Mouse (Mus musculus): ENCODE data around the gene Primpol. TPM values are rescaled to one million over a fixed set of nuclear protein-coding genes. Genes with fewer than 3 reads are reported as not detected.

Primpol gene
- total RNA-seq (2017) = 33.1 and 45.5 TPM in 2 replicates

GRCm38 (mm10) chr8:46616879-46617689 is at the start of gene Primpol, which contains the start of gene Casp3:
Gene Primpol, minus strand, starts transcription at chr8:46617212.
Gene Casp3, plus strand, starts transcription at chr8:46617291.
- ATAC-seq (replicated peaks in 1 of 2; ENCODE audit: insufficient read depth in 1 of 2, low FRiP score in 2 of 2, low TSS enrichment in 1 of 2, low read depth in 1 of 2, poor library complexity in 2 of 2, severe bottlenecking in 2 of 2) = peak; percentile 87 to 89

GRCm38 (mm10) chr8:46655919-46656318 is 38.9 kb upstream of the Primpol start:
- ATAC-seq (replicated peaks in 1 of 2; ENCODE audit: insufficient read depth in 1 of 2, low FRiP score in 2 of 2, low TSS enrichment in 1 of 2, low read depth in 1 of 2, poor library complexity in 2 of 2, severe bottlenecking in 2 of 2) = no peak

- peak; percentile 67 to 82 for ATAC-seq (replicated peaks in 1 of 2; ENCODE audit: insufficient read depth in 1 of 2, low FRiP score in 2 of 2, low TSS enrichment in 1 of 2, low read depth in 1 of 2, poor library complexity in 2 of 2, severe bottlenecking in 2 of 2)
These were observed 34.9 kb upstream of the Primpol start for GRCm38 (mm10) chr8:46651872-46652271.

- no peak for ATAC-seq (replicated peaks in 1 of 2; ENCODE audit: insufficient read depth in 1 of 2, low FRiP score in 2 of 2, low TSS enrichment in 1 of 2, low read depth in 1 of 2, poor library complexity in 2 of 2, severe bottlenecking in 2 of 2)
These were observed 31.4 kb upstream of the Primpol start for GRCm38 (mm10) chr8:46648421-46648820.

- peak; percentile 39 to 50 for ATAC-seq (replicated peaks in 1 of 2; ENCODE audit: insufficient read depth in 1 of 2, low FRiP score in 2 of 2, low TSS enrichment in 1 of 2, low read depth in 1 of 2, poor library complexity in 2 of 2, severe bottlenecking in 2 of 2)
These were observed 24.3 kb upstream of the Primpol start for GRCm38 (mm10) chr8:46641272-46641671.

- peak; percentile 70 to 84 for ATAC-seq (replicated peaks in 1 of 2; ENCODE audit: insufficient read depth in 1 of 2, low FRiP score in 2 of 2, low TSS enrichment in 1 of 2, low read depth in 1 of 2, poor library complexity in 2 of 2, severe bottlenecking in 2 of 2)
These were observed 22.8 kb upstream of the Primpol start for GRCm38 (mm10) chr8:46639852-46640251.

GRCm38 (mm10) chr8:46639010-46639571 is 22.1 kb upstream of the Primpol start:
- ATAC-seq (replicated peaks in 1 of 2; ENCODE audit: insufficient read depth in 1 of 2, low FRiP score in 2 of 2, low TSS enrichment in 1 of 2, low read depth in 1 of 2, poor library complexity in 2 of 2, severe bottlenecking in 2 of 2) = peak; percentile 24 to 37; a peak in 3 of 4 replicates

GRCm38 (mm10) chr8:46630932-46631331 is 13.9 kb upstream of the Primpol start:
- ATAC-seq (replicated peaks in 1 of 2; ENCODE audit: insufficient read depth in 1 of 2, low FRiP score in 2 of 2, low TSS enrichment in 1 of 2, low read depth in 1 of 2, poor library complexity in 2 of 2, severe bottlenecking in 2 of 2) = no peak

GRCm38 (mm10) chr8:46630422-46630821 is 13.4 kb upstream of the Primpol start:
- ATAC-seq (replicated peaks in 1 of 2; ENCODE audit: insufficient read depth in 1 of 2, low FRiP score in 2 of 2, low TSS enrichment in 1 of 2, low read depth in 1 of 2, poor library complexity in 2 of 2, severe bottlenecking in 2 of 2) = no peak

GRCm38 (mm10) chr8:46628645-46629044 is 11.6 kb upstream of the Primpol start:
- ATAC-seq (replicated peaks in 1 of 2; ENCODE audit: insufficient read depth in 1 of 2, low FRiP score in 2 of 2, low TSS enrichment in 1 of 2, low read depth in 1 of 2, poor library complexity in 2 of 2, severe bottlenecking in 2 of 2) = peak; percentile 49 to 62; a peak in 3 of 4 replicates

GRCm38 (mm10) chr8:46627881-46628280 is 10.9 kb upstream of the Primpol start:
- peak; percentile 41 to 59; a peak in 2 of 4 replicates for ATAC-seq (replicated peaks in 1 of 2; ENCODE audit: insufficient read depth in 1 of 2, low FRiP score in 2 of 2, low TSS enrichment in 1 of 2, low read depth in 1 of 2, poor library complexity in 2 of 2, severe bottlenecking in 2 of 2)

- ATAC-seq (replicated peaks in 1 of 2; ENCODE audit: insufficient read depth in 1 of 2, low FRiP score in 2 of 2, low TSS enrichment in 1 of 2, low read depth in 1 of 2, poor library complexity in 2 of 2, severe bottlenecking in 2 of 2) = no peak
These were observed 9.6 kb upstream of the Primpol start for GRCm38 (mm10) chr8:46626642-46627041.

- ATAC-seq (replicated peaks in 1 of 2; ENCODE audit: insufficient read depth in 1 of 2, low FRiP score in 2 of 2, low TSS enrichment in 1 of 2, low read depth in 1 of 2, poor library complexity in 2 of 2, severe bottlenecking in 2 of 2) = no peak; a peak in 1 of 4 replicates
These were observed 8.2 kb upstream of the Primpol start for GRCm38 (mm10) chr8:46625166-46625565.

GRCm38 (mm10) chr8:46622446-46623270 is 5.6 kb upstream of the Primpol start:
- no peak for ATAC-seq (replicated peaks in 1 of 2; ENCODE audit: insufficient read depth in 1 of 2, low FRiP score in 2 of 2, low TSS enrichment in 1 of 2, low read depth in 1 of 2, poor library complexity in 2 of 2, severe bottlenecking in 2 of 2)

- no peak for ATAC-seq (replicated peaks in 1 of 2; ENCODE audit: insufficient read depth in 1 of 2, low FRiP score in 2 of 2, low TSS enrichment in 1 of 2, low read depth in 1 of 2, poor library complexity in 2 of 2, severe bottlenecking in 2 of 2)
These were observed 1.8 kb upstream of the Primpol start for GRCm38 (mm10) chr8:46618639-46619320.

- ATAC-seq (replicated peaks in 1 of 2; ENCODE audit: insufficient read depth in 1 of 2, low FRiP score in 2 of 2, low TSS enrichment in 1 of 2, low read depth in 1 of 2, poor library complexity in 2 of 2, severe bottlenecking in 2 of 2) = peak; percentile 30 to 43
These were observed 943 bp upstream of the Primpol start for GRCm38 (mm10) chr8:46617690-46618620.
